Mouse (Mus musculus): ENCODE measurements at regions not wholly inside any gene's neighbourhood (a gene's known extent, or its start where the extent isn't known, plus 50 kb on each side); places are given as distances from the start of the nearest gene placed in this dataset.

DNA sequence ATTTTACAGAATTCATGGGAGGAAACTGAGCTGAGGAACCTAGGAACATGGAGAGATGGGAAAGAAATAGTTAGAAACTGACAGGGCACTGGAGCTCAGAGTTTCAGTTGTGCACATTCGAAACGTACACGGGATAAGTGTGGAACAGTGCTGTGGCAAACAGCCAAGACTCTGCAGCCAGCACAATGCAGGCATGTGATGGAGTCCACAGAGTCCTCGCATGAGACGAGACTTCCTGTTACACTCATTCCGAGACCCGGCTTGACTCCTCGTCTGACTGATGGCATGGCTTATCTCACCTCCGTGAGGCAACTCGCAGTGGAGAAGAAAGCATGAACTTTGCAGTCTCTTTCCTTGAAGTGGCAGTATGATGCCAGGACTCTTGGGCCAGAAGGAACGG lies 617.0 kb upstream of the 3110018I06Rik start:
- in situ Hi-C loops (cut with MboI; ENCODE audit: low pct_unique_long_range_greater_than_20kb in 1 of 2, low sequenced_read_pairs in 2 of 2, unreplicated experiment in 1 of 2) = no loop called here

DNA sequence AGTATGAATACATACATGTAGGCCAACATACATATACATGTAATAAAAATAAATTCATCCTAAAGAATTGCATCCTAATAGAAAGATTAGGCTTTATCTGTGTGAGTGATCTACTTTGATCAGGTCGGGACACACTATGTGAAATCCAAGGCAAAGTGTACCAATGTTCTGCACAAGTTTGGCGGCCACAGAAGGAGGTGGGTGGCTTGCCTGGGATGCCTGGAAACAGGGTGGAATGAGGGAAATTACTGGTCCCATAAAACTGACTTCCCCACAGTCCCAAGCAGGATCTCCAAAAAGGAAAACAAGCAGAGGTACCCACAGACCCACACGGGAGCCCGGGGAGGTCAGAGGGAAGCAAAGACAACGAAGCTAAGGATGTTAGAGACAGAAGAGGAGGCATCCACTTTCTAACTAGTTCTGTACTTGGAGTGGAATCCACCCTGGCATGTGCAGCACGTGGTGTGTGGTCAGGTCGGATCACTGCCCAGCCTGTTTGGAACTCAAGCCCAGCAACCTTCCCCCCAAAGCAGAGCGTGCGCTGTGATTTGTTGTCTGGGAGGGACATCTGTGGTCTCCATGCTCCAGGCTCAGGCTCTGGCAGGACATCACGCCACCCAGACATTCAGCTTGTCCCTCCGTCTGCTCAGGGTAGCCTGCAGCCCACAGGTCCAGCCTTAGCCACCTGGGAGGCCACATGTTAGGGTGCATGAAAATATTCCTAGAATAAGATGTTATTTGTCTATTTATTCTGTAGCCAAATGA lies 615.3 kb upstream of the 3110018I06Rik start:
- in situ Hi-C loops (cut with MboI; ENCODE audit: low pct_unique_long_range_greater_than_20kb in 1 of 2, low sequenced_read_pairs in 2 of 2, unreplicated experiment in 1 of 2) = no loop called here

DNA sequence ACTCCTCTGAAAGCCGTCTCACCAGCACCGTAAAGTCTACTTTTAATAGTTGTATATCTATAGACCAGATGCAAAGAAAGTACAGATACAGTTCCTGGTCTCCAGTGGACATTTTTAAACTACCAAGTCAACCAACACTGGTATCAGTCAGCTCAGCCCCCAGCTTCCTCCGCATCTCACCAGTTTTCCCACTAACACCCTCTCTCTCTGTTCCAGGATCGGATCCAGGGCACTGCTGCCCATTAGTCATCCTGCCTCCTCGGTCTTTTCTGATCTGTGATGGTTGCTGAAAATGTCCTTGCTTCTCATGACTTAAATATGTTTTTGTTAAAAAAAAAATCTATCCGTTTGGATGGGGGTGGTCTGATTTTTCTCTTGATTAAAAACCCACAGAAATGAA lies 598.1 kb upstream of the 3110018I06Rik start:
- in situ Hi-C loops (cut with MboI; ENCODE audit: low pct_unique_long_range_greater_than_20kb in 1 of 2, low sequenced_read_pairs in 2 of 2, unreplicated experiment in 1 of 2) = no loop called here

DNA sequence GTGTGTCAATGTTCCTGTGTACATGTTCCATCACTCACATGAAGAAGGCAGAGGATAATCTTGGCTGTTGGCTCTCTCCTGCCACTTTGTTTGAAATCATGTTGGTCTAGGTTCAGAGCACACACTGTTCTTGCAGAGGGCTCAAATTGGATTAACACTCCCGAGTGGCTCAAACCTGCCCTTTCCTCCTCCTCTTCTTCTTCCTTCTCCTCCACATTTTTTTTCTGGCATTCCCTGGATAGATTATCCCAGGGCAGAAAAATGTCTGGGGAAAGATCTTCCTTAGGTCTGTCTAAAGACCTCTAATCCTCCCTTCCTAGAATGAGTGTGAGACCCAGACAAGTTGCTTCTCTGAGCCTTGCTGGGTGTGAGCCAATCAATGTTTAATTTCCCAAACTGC lies 594.4 kb upstream of the 3110018I06Rik start:
- in situ Hi-C loops (cut with MboI; ENCODE audit: low pct_unique_long_range_greater_than_20kb in 1 of 2, low sequenced_read_pairs in 2 of 2, unreplicated experiment in 1 of 2) = no loop called here

DNA sequence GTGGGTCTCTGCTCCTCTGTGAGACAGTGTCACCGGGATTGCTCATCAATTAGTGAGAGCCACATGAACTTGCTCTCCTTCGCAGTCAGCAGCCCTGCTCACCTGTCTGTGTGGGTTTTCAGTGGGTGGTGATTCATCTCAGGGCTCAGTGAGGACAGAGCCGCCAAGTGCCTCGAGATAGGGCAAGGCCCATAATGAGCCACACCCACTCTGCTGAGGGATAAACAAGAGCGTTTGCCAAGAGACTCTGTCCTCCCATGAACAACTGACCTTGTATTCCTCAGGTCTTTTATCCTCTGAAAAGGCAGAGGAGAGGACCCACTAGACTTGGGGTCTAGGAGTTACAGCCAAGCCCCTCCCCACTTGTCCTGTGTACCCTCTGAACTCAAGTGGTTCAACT lies 584.2 kb upstream of the 3110018I06Rik start:
- in situ Hi-C loops (cut with MboI; ENCODE audit: low pct_unique_long_range_greater_than_20kb in 1 of 2, low sequenced_read_pairs in 2 of 2, unreplicated experiment in 1 of 2) = no loop called here

DNA sequence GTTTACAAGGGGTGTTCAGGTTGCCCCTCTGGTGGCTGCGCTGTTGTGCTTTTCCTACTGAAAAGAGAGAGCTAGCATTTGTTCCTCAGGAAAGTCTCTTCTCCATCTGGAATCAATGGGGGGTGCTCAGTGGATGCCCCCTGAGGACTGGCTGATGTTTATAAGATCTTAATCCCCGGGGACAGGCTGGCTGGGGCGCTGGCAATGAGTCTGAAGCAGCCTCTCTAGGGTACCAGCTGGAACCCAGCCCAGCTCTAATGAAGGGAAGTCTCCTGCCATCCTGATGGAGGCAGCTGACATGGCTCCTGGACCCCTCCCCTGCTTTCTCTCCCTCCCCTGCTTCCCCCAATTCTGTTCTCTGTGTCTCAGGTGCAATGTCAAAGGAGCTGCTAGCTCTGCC lies 575.6 kb upstream of the 3110018I06Rik start:
- in situ Hi-C loops (cut with MboI; ENCODE audit: low pct_unique_long_range_greater_than_20kb in 1 of 2, low sequenced_read_pairs in 2 of 2, unreplicated experiment in 1 of 2) = no loop called here

DNA sequence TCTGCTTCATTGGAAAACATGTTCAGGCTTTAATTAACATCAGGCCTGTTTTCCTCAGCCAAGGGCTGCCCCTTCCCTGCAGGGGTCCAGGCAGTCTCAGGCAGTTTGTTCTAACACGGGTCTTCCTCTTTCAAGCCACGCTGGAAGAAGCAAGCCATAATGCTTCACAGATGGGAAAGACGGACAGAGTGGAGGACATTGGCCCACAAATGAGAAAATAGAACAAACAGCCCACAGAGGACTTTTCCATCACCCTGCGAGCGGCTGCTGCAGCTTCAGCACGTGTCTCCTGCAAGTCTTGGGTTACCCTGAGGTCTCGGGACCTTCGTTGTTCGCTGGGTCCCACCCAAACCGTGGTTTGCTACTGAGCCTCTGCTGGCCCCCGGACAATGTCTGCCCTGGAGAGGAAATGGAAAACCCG lies 565.9 kb upstream of the 3110018I06Rik start:
- in situ Hi-C loops (cut with MboI; ENCODE audit: low pct_unique_long_range_greater_than_20kb in 1 of 2, low sequenced_read_pairs in 2 of 2, unreplicated experiment in 1 of 2) = no loop called here

DNA sequence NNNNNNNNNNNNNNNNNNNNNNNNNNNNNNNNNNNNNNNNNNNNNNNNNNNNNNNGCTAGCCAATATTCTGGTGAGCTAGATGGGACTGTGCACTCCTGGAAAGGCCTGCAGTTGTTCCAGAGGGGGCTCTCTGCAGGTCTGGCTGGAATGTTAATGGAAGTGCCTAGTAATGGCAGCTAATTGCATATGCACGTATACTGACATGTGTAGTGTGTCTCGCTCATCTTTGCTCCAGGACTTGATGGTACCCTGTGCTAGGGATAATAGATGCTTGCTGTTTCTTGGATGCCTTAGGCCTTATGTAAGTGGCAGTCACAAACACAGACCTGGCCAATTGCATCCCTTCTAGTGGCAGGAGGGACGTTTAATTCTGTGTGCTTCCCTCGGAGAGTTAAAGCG lies 560.0 kb upstream of the 3110018I06Rik start:
- in situ Hi-C loops (cut with MboI; ENCODE audit: low pct_unique_long_range_greater_than_20kb in 1 of 2, low sequenced_read_pairs in 2 of 2, unreplicated experiment in 1 of 2) = no loop called here

DNA sequence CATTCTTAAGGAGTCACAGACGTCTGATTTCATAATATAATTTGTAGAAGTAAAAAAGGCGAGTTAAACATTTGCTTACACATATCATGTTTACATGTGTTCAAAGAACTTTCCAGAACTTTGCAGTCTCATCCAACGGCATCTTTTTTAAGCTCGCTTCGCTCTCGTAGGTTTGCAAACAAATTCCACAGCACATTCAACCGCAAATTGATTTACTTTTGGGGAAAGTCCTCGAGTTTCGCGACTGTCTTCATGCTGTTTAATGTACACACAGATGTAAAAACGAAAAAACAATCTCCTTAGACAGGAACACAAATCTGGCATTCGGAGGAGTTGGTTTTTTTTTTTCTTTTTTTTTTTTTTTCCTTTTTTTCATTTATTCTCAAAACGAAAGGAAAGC lies 559.3 kb upstream of the 3110018I06Rik start:
- in situ Hi-C loops (cut with MboI; ENCODE audit: low pct_unique_long_range_greater_than_20kb in 1 of 2, low sequenced_read_pairs in 2 of 2, unreplicated experiment in 1 of 2) = no loop called here

DNA sequence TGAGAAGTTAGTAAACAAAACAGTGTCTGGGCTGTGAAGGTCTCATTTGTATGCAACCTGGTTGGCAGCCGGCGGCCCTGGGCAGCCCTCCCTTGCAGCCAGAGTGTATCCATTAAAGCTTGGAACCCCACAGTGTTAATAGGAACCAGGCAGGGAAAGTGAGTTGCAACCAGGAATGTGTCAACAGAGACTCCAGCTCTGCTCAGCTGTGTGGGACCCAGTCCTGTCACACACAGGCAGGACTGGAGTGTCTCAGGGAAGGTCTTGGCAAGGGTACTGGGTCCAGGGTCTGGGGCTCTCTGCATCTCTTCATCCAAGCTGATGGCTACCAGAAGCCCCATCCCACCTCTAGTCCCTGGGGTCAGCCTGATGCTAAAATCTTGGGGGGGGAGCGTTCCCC lies 556.8 kb upstream of the 3110018I06Rik start:
- in situ Hi-C loops (cut with MboI; ENCODE audit: low pct_unique_long_range_greater_than_20kb in 1 of 2, low sequenced_read_pairs in 2 of 2, unreplicated experiment in 1 of 2) = no loop called here

DNA sequence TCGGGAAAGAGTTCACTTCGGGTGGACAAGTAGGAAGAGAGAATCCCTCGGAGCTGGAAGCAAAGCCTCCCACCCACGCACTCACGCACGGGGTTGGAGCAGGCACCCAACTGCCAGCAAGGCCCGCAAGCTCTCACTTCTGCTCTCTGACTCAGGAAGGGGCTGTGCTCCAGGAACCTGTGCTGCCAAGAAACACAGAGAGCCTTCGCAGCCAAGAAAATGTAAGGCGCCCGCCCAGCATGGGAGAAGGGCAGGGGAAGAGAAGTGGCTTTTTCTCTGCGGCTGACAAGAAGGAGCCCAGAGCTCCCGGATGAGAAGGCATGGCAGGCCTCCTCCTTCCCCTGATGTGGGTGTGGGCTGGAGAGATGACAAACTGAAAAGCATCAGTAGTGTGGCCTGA lies 549.1 kb upstream of the 3110018I06Rik start:
- in situ Hi-C loops (cut with MboI; ENCODE audit: low pct_unique_long_range_greater_than_20kb in 1 of 2, low sequenced_read_pairs in 2 of 2, unreplicated experiment in 1 of 2) = no loop called here

DNA sequence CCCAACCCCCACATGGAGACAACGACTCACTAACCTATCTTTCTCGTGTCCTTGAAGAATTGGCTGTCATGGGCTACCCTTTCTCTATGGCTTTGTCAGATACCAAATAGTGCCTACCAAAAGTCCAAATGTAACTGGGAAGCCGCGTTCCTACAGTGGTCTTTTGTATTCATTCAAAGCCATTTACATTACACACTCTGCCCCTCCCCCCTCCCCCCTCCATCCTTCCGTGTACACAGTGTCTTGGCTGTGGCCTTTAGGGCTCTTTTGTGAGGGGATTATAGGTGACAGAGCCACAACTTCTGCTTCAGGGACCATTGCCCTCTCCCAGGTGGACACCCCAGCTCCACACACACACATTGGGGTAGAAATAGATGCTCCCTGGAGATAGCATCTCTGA lies 544.6 kb upstream of the 3110018I06Rik start:
- in situ Hi-C loops (cut with MboI; ENCODE audit: low pct_unique_long_range_greater_than_20kb in 1 of 2, low sequenced_read_pairs in 2 of 2, unreplicated experiment in 1 of 2) = no loop called here

DNA sequence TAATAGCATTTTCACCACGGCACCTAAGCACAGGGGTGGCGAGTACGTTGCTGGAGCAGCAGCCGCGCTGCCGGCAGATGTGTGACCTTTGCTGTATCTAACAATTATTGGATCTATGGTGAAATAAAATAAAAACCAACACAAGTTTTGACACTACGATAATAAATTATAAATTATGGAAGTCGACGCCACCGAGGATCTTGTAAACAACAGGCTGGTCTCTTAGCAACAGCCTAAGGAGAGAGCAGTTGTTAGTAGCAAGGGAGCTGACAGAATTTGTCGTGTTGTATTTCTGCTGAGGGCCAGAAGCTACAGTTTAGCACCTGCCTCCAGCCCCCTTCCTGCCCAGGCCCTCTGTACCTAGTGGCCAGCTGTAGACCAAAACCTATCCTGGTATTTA lies 535.8 kb upstream of the 3110018I06Rik start:
- in situ Hi-C loops (cut with MboI; ENCODE audit: low pct_unique_long_range_greater_than_20kb in 1 of 2, low sequenced_read_pairs in 2 of 2, unreplicated experiment in 1 of 2) = loop anchor here in 1 of 2 experiments (25.0 kb wide), 1 partner anchor 1035 kb away; no protein-coding TSS in a partner anchor

DNA sequence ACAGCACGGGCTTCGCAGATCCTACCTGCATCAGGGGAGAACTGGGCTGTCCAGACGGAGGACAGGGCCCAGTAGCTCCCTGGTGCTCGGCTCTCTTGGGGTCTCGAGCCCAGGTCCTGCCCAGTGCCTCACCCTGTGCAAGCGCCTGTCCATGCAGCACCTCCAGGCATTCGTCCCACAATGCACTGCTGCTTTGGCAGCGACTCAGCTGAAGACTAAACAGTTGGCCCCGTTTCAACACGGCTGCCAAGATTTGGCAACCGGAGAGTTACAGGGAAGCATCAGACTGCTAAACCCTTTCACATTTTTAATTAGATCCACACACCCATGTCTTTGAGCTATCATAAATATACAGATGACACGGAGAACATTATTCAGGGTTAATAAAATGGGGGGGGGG lies 532.7 kb upstream of the 3110018I06Rik start:
- in situ Hi-C loops (cut with MboI; ENCODE audit: low pct_unique_long_range_greater_than_20kb in 1 of 2, low sequenced_read_pairs in 2 of 2, unreplicated experiment in 1 of 2) = loop anchor here in 1 of 2 experiments (25.0 kb wide), 1 partner anchor 1032 kb away; no protein-coding TSS in a partner anchor

DNA sequence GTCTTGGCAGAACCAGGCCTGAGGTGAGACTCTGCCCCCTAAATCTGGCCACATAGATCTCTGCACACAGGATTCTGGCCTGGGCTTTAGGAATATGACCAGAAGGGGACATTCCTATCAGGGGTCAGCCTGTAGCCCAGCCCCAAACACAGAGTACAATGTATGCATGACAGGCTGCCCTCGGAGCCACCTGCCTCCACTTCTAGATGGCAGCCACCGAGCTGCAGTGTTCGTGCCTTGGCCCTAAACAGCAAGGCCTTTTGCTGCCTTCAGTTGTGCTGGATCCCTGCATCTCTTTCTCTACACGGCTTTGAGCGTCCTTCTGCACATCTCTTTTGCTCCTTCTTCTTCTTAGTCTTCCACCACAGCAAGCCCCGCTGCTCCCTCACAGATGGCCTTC lies 532.2 kb upstream of the 3110018I06Rik start:
- in situ Hi-C loops (cut with MboI; ENCODE audit: low pct_unique_long_range_greater_than_20kb in 1 of 2, low sequenced_read_pairs in 2 of 2, unreplicated experiment in 1 of 2) = loop anchor here in 1 of 2 experiments (25.0 kb wide), 1 partner anchor 1031 kb away; no protein-coding TSS in a partner anchor

DNA sequence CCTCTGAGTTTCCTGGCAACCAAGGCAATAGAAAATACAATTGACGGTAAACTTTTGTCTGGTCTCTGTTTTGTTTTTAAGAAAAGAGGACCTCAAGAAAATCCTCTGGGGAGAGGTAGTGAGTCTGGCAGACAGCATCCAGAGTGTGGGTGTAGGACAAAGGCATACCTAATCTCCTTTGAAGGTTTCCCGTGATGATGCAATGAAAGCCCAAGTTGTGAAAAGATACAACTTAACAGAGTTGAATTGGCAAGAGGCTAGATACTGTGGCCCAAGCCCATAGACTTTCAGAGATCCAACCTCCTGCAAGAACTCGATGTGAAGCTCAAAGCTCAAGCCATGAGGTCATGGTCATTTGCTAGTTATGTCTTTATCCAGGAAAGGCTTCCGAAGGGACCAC lies 526.4 kb upstream of the 3110018I06Rik start:
- in situ Hi-C loops (cut with MboI; ENCODE audit: low pct_unique_long_range_greater_than_20kb in 1 of 2, low sequenced_read_pairs in 2 of 2, unreplicated experiment in 1 of 2) = loop anchor here (10.0 to 25.0 kb wide), 2 partner anchors 1025 to 1033 kb away; no protein-coding TSS in a partner anchor

DNA sequence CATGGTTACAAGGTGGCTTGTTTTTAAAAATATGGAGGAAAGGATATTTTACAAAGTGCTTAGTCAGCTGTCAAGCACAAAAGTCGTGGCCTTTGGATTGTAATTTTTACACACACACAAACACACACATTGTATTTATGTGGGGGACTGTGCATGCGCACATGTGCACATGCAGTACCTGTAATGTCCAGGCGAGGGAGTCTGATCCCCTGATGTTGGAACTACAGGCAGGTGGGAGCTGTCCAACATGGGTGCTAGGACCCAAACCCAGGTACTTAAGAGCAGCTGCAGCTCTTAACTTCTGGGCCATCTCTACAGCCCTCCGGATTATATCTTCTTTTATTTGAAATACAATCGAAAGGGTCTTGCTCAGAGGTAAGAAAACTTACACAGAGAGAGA lies 524.7 kb upstream of the 3110018I06Rik start:
- in situ Hi-C loops (cut with MboI; ENCODE audit: low pct_unique_long_range_greater_than_20kb in 1 of 2, low sequenced_read_pairs in 2 of 2, unreplicated experiment in 1 of 2) = loop anchor here (10.0 to 25.0 kb wide), 2 partner anchors 1024 to 1031 kb away; no protein-coding TSS in a partner anchor

DNA sequence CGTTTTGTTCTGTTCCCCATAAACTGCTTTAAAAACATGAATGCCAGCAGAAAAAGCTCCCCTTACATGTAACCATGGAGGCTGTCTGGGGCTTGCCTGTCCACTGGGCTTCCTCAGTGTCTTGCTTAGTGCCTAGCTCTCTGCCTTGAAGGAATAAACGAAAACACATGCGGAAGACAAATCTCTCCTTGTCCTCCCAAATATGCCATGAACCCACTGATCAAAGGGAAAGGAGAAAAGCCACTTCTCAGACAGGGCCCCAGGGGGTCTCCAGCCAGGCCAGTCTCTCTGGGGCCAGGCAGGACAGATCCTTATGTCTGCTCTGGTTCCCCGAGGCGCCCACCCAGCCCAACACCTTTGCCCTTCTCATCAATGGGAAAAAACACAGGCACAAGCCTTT lies 518.6 kb upstream of the 3110018I06Rik start:
- in situ Hi-C loops (cut with MboI; ENCODE audit: low pct_unique_long_range_greater_than_20kb in 1 of 2, low sequenced_read_pairs in 2 of 2, unreplicated experiment in 1 of 2) = loop anchor here (10.0 to 25.0 kb wide), 2 partner anchors 1017 to 1025 kb away; no protein-coding TSS in a partner anchor

DNA sequence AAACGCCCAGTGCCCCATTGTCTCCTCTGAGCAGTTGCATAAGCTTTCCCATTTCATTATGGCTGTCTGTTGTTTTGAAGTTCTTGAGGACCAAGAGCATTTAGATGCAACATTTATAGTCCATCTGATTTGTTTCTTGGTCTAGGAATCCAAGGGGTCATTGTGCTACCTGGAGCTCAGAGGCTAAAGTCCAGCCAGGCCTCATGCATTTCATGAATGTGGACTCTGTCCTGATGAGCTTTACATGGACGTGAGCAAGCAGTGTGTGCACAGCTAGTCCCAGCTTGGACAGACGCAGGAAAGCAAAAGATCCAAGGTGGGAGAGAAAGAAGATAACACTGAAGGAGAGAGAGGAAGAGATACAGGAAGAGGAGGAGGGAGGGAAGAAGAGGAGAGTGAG lies 496.0 kb upstream of the 3110018I06Rik start:
- in situ Hi-C loops (cut with MboI; ENCODE audit: low pct_unique_long_range_greater_than_20kb in 1 of 2, low sequenced_read_pairs in 2 of 2, unreplicated experiment in 1 of 2) = no loop called here

DNA sequence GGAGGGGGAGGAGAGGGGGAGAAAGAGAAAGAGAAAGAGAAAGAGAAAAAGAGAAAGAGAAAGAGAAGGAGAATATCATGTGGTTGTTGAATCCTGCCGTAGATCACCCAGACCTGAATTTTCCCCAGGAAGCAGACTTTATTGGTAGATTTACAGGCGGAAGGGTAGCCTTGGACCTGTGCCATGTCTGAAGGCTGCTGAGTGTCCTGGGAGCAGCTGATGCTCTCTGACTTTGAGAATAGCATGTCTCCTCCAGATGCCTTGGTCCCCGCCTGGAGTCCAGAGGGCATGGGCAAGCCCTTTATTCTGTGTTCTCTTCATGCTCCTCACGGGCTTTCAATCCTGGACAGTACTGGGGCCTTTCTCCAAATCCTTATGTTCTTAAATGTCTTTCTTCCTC lies 495.4 kb upstream of the 3110018I06Rik start:
- in situ Hi-C loops (cut with MboI; ENCODE audit: low pct_unique_long_range_greater_than_20kb in 1 of 2, low sequenced_read_pairs in 2 of 2, unreplicated experiment in 1 of 2) = no loop called here
